ENCODE assay signal across 8 mouse cellular contexts in genomic region chr6:83165607-83166242, GRCm38 (mm10). TPM values are rescaled to one million over a fixed set of nuclear protein-coding genes. Genes with fewer than 3 reads are reported as not detected.
DNase-seq lines count a peak whose midpoint lies in the region; ATAC-seq and TF ChIP-seq lines count a peak whose summit lies in the region.

Gene Dctn1, plus strand, starts transcription at chr6:83165920.

- TF ChIP-seq CTCF in Patski (IDR thresholded peaks at IDR 0.05): no peak

- POLR2A ChIA-PET in Patski (lab: Charles Lee): no interaction called here

- peak; percentile 65 for DNase-seq in Patski (ENCODE audit: low read depth, low spot score)
- peak; percentile 97 to 98 for DNase-seq in cerebellum, postnatal 14 days
- peak; percentile 85 to 91 for DNase-seq in frontal cortex, postnatal 25 days (ENCODE audit: low spot score in 2 of 2)
- peak; percentile 96 for DNase-seq in hindbrain, embryonic 14.5 days (ENCODE audit: low spot score)
- peak; percentile 93 to 94 for DNase-seq in layer of hippocampus, postnatal 36 days
- DNase-seq in lung, postnatal 36 days: peak; percentile 96
- peak; percentile 96 for DNase-seq in retina, postnatal 1 day
- peak; percentile 91 to 92 for DNase-seq in urinary bladder, adult 18-20 months (ENCODE audit: low spot score in 2 of 2)

- peak within 1 kb of the TSS; percentile 76 for H3K9ac ChIP-seq in hindbrain, embryonic 14.5 days

- under 1% methylated on average over 43 of the region's 58 CpGs for WGBS in hindbrain, embryonic 14.5 days

- peaks cover 35% of the 10 kb centered on the region for H3K4me1 ChIP-seq in hindbrain, embryonic 14.5 days (replicated peaks; ENCODE audit: control insufficient read depth, insufficient read depth, low read length)

- in situ Hi-C loops in Patski (cut with MboI; ENCODE audit: low pct_unique_long_range_greater_than_20kb): loop anchor here (5.0 kb wide), 2 partner anchors 47 to 102 kb away; no protein-coding TSS in a partner anchor

- no peaks in the 10 kb centered on the region for H3K27me3 ChIP-seq in Patski
- peaks cover 19% of the 10 kb centered on the region for H3K27me3 ChIP-seq in hindbrain, embryonic 14.5 days (ENCODE audit: control insufficient read depth, insufficient read depth, low read length)

- H3K4me2 ChIP-seq in hindbrain, embryonic 14.5 days (replicated peaks): peak within 1 kb of the TSS; percentile 67

- ATAC-seq in Patski: peak; percentile 58
- ATAC-seq in hindbrain, embryonic 14.5 days (ENCODE audit: low FRiP score): peak; percentile 86

- no peaks in the 10 kb centered on the region for H3K36me3 ChIP-seq in hindbrain, embryonic 14.5 days (replicated peaks; ENCODE audit: control insufficient read depth, insufficient read depth)

- CTCF ChIA-PET in Patski (lab: Charles Lee): interaction anchor here (0.6 to 2.1 kb wide), 15 partner anchors 8 to 169 kb away, joined by 3 to 8 read pairs (median 3); no protein-coding TSS in a partner anchor

- H3K9me3 ChIP-seq in hindbrain, embryonic 14.5 days (ENCODE audit: control insufficient read depth, low read length): no peaks in the 10 kb centered on the region

- peak within 1 kb of the TSS; percentile 92 for H3K27ac ChIP-seq in hindbrain, embryonic 14.5 days

- peak within 1 kb of the TSS; percentile 68 for H3K4me3 ChIP-seq in hindbrain, embryonic 14.5 days (replicated peaks; ENCODE audit: low read length)

RNA-seq across cellular contexts. Expression of gene Dctn1, which starts in this region (rescaled TPM):
- 121 TPM for polyA plus RNA-seq in Patski (2021)
- 147 and 155 TPM in 2 replicates for polyA plus RNA-seq in hindbrain, embryonic 14.5 days (2014; fragmentation: Nextera tagmentation; extraction: Ambion mirVana)
- total RNA-seq in layer of hippocampus, postnatal 36 days (2021): 100 to 1,000 TPM; 384 to 404 TPM

Comparison
In these comparisons a context has a peak if more than half of its experiments do, and no peak if none do; other contexts are left out.
1. Peak in every context shown above with its lines: DNase-seq, ATAC-seq, H3K4me3 ChIP-seq and H3K27ac ChIP-seq.